Mouse (Mus musculus) spleen, adult 2 months (tissue): ENCODE data around the gene Ccdc47.

ENCODE experiments used
- CTCF ChIP-seq: fragments of 200-500 bp; IDR thresholded peaks from 2 replicates; pipeline ENCODE4 v1.5.1; 2011; ENCODE audit warnings: mild to moderate bottlenecking, inconsistent platforms; ENCODE audit not compliant: insufficient read depth, insufficient read length, insufficient replicate concordance; ENCODE audit errors: extremely low read depth
- POLR2A ChIP-seq: fragments of 200-500 bp; IDR thresholded peaks from 2 replicates; pipeline ENCODE4 v1.6.1; 2011; ENCODE audit warnings: low read depth, low read length, inconsistent platforms

GRCm38 (mm10) chr11:106179711-106180448 lies 36.3 kb downstream of the Ccdc47 start:
- TF ChIP-seq POLR2A (no peak), CTCF (no peak)
